Mouse (Mus musculus): Measurements from ENCODE around the gene Mal. TPM values are rescaled to one million over a fixed set of nuclear protein-coding genes. Genes with fewer than 3 reads are reported as not detected.

Mal gene
- polyA plus RNA-seq, 1 experiment from 2014 or later = 0.05 TPM

DNA sequence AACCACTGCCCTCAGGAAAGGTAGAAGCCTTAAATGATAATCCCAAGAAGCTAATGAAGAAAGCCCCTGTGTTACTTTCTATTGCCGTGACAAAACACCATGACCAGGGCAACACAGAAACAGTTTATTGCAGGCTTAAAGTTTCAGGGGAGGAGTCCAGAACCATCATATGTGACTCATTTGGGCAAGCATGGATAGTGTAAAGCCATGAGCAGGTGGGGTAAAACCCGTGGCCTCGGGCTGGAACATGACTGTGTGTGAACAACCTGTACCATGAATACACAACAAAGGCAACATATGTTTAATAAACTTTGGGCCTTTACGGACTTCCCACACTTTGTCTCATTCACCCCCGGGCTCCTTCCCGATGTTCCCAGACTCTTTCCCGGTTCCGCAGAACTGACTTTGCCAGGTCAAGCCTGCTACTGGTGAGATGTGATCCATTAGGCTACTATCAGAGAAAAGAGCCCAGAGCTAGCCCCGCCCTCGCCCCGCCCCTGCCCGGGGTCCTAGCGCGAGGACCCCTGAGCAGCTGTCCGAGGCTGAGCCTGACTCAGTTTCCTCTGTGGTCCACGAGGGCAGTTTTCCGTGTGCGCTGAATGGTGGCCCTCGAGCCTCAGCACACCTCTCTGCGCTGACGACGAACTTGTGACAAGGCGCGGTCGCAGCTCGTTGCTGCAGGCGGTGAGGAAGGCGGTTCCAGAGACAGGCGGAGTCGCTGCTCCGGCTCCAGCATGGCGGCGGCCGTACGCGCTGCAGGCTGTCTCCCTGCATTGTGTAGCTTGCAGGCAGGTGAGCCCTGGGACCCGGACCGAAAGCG is 69.6 kb downstream of the Mal start, which contains the start of the genes Zfp661 and Mrps5:
TSS of gene Zfp661 (minus strand) at position 401 of the 820 bp plus-strand sequence.
TSS of gene Mrps5 (plus strand) at position 529 of the 820 bp plus-strand sequence.
- Histone ChIP-seq H3K4me3 (replicated peaks) (peak within 1 kb of the TSS; percentile 90), H3K9me3 (replicated peaks) (no peaks in the 10 kb centered on the region), H3K4me1 (replicated peaks) (peaks cover 49% of the 10 kb centered on the region), H3K27me3 (no peaks in the 10 kb centered on the region), H3K27ac (peak within 1 kb of the TSS; percentile 71), H3K9ac (peak within 1 kb of the TSS; percentile 84), H3K4me2 (peak within 1 kb of the TSS; percentile 82), H3K36me3 (peaks cover 11% of the 10 kb centered on the region; the same call in 1 of the 2 replicates)
- ATAC-seq (ENCODE audit: low read depth) = peak; percentile 81
- WGBS (ENCODE audit: insufficient replicate concordance) = 5% methylated on average over 39 of the region's 39 CpGs
- peak; percentile 78 for DNase-seq

DNA sequence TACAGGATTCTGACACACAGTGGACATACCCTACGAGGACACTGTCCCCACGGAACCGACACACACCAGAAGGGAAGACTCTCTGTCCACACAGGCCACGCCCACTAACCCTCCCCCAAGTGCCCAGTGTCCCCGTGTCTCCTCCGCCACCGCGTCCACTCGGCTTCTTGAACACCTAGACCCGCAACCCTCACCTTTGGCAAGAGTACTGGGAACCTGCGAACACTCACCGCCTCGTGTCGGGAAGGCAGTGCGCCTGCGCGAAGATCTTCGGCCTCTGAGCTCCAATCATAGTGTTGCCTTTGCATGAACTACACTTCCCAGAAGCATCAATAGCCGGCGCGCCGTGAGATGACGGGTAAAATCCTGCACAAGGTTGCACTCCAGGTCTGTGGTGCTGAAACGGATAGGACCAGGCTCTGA is 72.0 kb downstream of the Mal start:
- Histone ChIP-seq H3K27me3 (no peaks in the 10 kb centered on the region), H3K4me1 (replicated peaks) (peaks cover 39% of the 10 kb centered on the region), H3K4me2 (peak overlapping the region; percentile 83), H3K36me3 (no peaks in the 10 kb centered on the region), H3K4me3 (replicated peaks) (peak overlapping the region; percentile 66), H3K27ac (no peak overlapping the region), H3K9me3 (replicated peaks) (no peaks in the 10 kb centered on the region), H3K9ac (peak overlapping the region; percentile 72)
- WGBS (ENCODE audit: insufficient replicate concordance) = under 1% methylated on average over 24 of the region's 24 CpGs
- peak; percentile 89 for DNase-seq
- peak; percentile 77 for ATAC-seq (ENCODE audit: low read depth)

Other genes starting within 250 kb of the Mal start
- 0.35 and 0.39 TPM in 2 replicates for gene Gpat2, start 231.5 kb downstream of the Mal start, polyA plus RNA-seq (2015; fragmentation: Nextera tagmentation; extraction: Ambion mirVana)
- gene Fahd2a, start 212.1 kb downstream of the Mal start, polyA plus RNA-seq (2015; fragmentation: Nextera tagmentation; extraction: Ambion mirVana) = 14.3 and 15.5 TPM in 2 replicates
- gene Kcnip3, start 134.6 kb downstream of the Mal start, polyA plus RNA-seq (2015; fragmentation: Nextera tagmentation; extraction: Ambion mirVana) = 0.27 and 0.33 TPM in 2 replicates
- gene Prom2, start 115.2 kb downstream of the Mal start, polyA plus RNA-seq (2015; fragmentation: Nextera tagmentation; extraction: Ambion mirVana) = 0.03 TPM in 1 of 2 replicates, not detected in the other
- gene Zfp661, start 69.6 kb downstream of the Mal start, polyA plus RNA-seq (2015; fragmentation: Nextera tagmentation; extraction: Ambion mirVana) = 1.2 and 1.6 TPM in 2 replicates
- gene Mrps5, start 69.5 kb downstream of the Mal start, polyA plus RNA-seq (2015; fragmentation: Nextera tagmentation; extraction: Ambion mirVana) = 124 and 127 TPM in 2 replicates
- gene Mall, start 73.2 kb upstream of the Mal start, polyA plus RNA-seq (2015; fragmentation: Nextera tagmentation; extraction: Ambion mirVana) = 0.06 and 0.12 TPM in 2 replicates
- 7.7 and 9.0 TPM in 2 replicates for gene Nphp1, start 132.2 kb upstream of the Mal start, polyA plus RNA-seq (2015; fragmentation: Nextera tagmentation; extraction: Ambion mirVana)
- 27.1 and 27.3 TPM in 2 replicates for gene Mtln, start 135.8 kb upstream of the Mal start, polyA plus RNA-seq (2015; fragmentation: Nextera tagmentation; extraction: Ambion mirVana)
- 35.4 and 47.9 TPM in 2 replicates for gene Bub1, start 175.2 kb upstream of the Mal start, polyA plus RNA-seq (2015; fragmentation: Nextera tagmentation; extraction: Ambion mirVana)
- gene Acoxl, start 182.2 kb upstream of the Mal start, polyA plus RNA-seq (2015; fragmentation: Nextera tagmentation; extraction: Ambion mirVana) = not detected in 2 replicates